Mouse (Mus musculus): ENCODE measurements at regions not wholly inside any gene's neighbourhood (a gene's known extent, or its start where the extent isn't known, plus 50 kb on each side); places are given as distances from the start of the nearest gene placed in this dataset.

GRCm38 (mm10) chr11:28760751-28761150, 92.3 kb upstream of the Efemp1 start:
- TF ChIP-seq CTCF (IDR thresholded peaks at IDR 0.05; ENCODE audit: control insufficient read depth, insufficient read depth, insufficient replicate concordance, low read depth, low read length) (no peak), POLR2A (IDR thresholded peaks at IDR 0.05; ENCODE audit: control insufficient read depth, low read depth, low read length) (no peak)

Data from testis, adult 2 months (tissue).